Mouse (Mus musculus) hindbrain, postnatal 0 days (tissue): ENCODE measurements around the gene Igfn1. TPM values are rescaled to one million over a fixed set of nuclear protein-coding genes. Genes with fewer than 3 reads are reported as not detected.

Experiments
- ATAC-seq: fragments of 200-750 bp; cut with Nextera tagmentation; 2 replicates; pipeline ENCODE4 v1.8.0; 2017; ENCODE audit warnings: mild to moderate bottlenecking, moderate TSS enrichment, moderate library complexity
- DNase-seq: peaks from one replicate; pipeline ENCODE4 v3.0.0-alpha.2; 2015; ENCODE audit warnings: low spot score
- H3K27ac ChIP-seq: fragments of 300-500 bp; sonication (generic); 2 replicates; pipeline ENCODE4 v1.5.1; 2014; ENCODE audit warnings: mild to moderate bottlenecking
- H3K27me3 ChIP-seq: fragments of 300-500 bp; sonication (generic); 2 replicates; pipeline ENCODE4 v1.6.1; 2014; ENCODE audit warnings: low read length, mixed read lengths; ENCODE audit not compliant: insufficient read depth
- H3K36me3 ChIP-seq: fragments of 300-500 bp; sonication (generic); 2 replicates; pipeline ENCODE4 v1.6.1; 2014; ENCODE audit warnings: low read length, mixed read lengths; ENCODE audit not compliant: insufficient read depth
- H3K4me1 ChIP-seq: fragments of 300-500 bp; sonication (generic); 2 replicates; pipeline ENCODE4 v1.6.1; 2014; ENCODE audit warnings: antibody characterized with exemption, low read length, mixed read lengths; ENCODE audit not compliant: insufficient read depth
- H3K4me2 ChIP-seq: fragments of 300-500 bp; sonication (generic); 2 replicates; pipeline ENCODE4 v1.6.1; 2014; ENCODE audit warnings: low read depth, mild to moderate bottlenecking, low read length, moderate library complexity, mixed read lengths
- H3K4me3 ChIP-seq: fragments of 300-500 bp; sonication (generic); 2 replicates; pipeline ENCODE4 v1.5.1; 2014; ENCODE audit warnings: low read length
- H3K9ac ChIP-seq: fragments of 300-500 bp; sonication (generic); replicated peaks from 2 replicates; pipeline ENCODE4 v1.6.1; 2014; ENCODE audit warnings: mild to moderate bottlenecking, low read length, moderate library complexity, mixed read lengths
- H3K9me3 ChIP-seq: fragments of 300-500 bp; sonication (generic); 2 replicates; pipeline ENCODE4 v1.6.1; 2016; ENCODE audit warnings: low read length, mixed read lengths
- CTCF ChIP-seq: IDR thresholded peaks from 2 replicates; pipeline ENCODE4 v1.5.1; 2016; ENCODE audit warnings: antibody characterized with exemption, control low read depth, low read depth
- WGBS: fragments of 180-500 bp; shearing (Covaris S2); extraction: QIAGEN DNeasy Blood & Tissue Kit; methylation state at CpG from one replicate; pipeline ENCODE4 v1.1.7; 2014; 5-methylcytosine and 5-hydroxymethylcytosine counted together
- polyA plus RNA-seq: library from polyadenylated mRNA; unstranded; fragments of >200 nt; fragmentation: Nextera tagmentation; extraction: Ambion mirVana; gene quantifications from 2 replicates; pipeline ENCODE4 v1.2.1, GENCODE M21; 2015
- total RNA-seq: library from RNA; depleted of rRNA; stranded (reverse); fragments of >200 nt; gene quantifications from 2 replicates; pipeline ENCODE4 v1.2.3, GENCODE M21; 2014

Gene Igfn1
- total and polyA plus RNA-seq, 2 experiments from 2014 or later: 0.04 TPM; not detected in 1

- H3K4me1 ChIP-seq: peaks cover 6% of the 10 kb centered on the region; the same call in 1 of the 2 replicates
- WGBS: 80% methylated on average over 9 of the region's 9 CpGs
- no peak overlapping the region for H3K9ac ChIP-seq
- no peak for TF ChIP-seq CTCF
- H3K27me3 ChIP-seq: 0 out of 2 replicates have a peak, but pooled peaks cover 4% of the 10 kb centered on the region
- no peak overlapping the region for H3K4me2 ChIP-seq
- DNase-seq (no peak), ATAC-seq (no peak)
- no peak overlapping the region for H3K4me3 ChIP-seq
- no peaks in the 10 kb centered on the region for H3K9me3 ChIP-seq
- H3K27ac ChIP-seq: no peak overlapping the region
- no peaks in the 10 kb centered on the region for H3K36me3 ChIP-seq
Measured at GRCm38 (mm10) chr1:136047894-136048293, 41.8 kb upstream of the Igfn1 start.

- ATAC-seq: no peak
- peak; percentile 79 for TF ChIP-seq CTCF
- H3K9me3 ChIP-seq: no peaks in the 10 kb centered on the region
- peaks cover 6% of the 10 kb centered on the region; the same call in 1 of the 2 replicates for H3K4me1 ChIP-seq
- no peak overlapping the region for H3K9ac ChIP-seq
- WGBS: 7% methylated on average over 2 of the region's 2 CpGs
- H3K36me3 ChIP-seq: no peaks in the 10 kb centered on the region
- no peak overlapping the region for H3K4me2 ChIP-seq
- DNase-seq: peak; percentile 63
- H3K27me3 ChIP-seq: 0 out of 2 replicates have a peak, but pooled peaks cover 4% of the 10 kb centered on the region
- no peak overlapping the region for H3K4me3 ChIP-seq
- no peak overlapping the region for H3K27ac ChIP-seq
Measured at GRCm38 (mm10) chr1:136047432-136047831, 41.3 kb upstream of the Igfn1 start.

- no peak overlapping the region for H3K4me2 ChIP-seq
- peaks cover 2% of the 10 kb centered on the region; the same call in 1 of the 2 replicates for H3K4me1 ChIP-seq
- H3K4me3 ChIP-seq: no peak overlapping the region
- WGBS: 9% methylated on average over 4 of the region's 4 CpGs
- peak; percentile 55 for ATAC-seq
- TF ChIP-seq CTCF: peak; percentile 87
- H3K36me3 ChIP-seq: no peaks in the 10 kb centered on the region
- DNase-seq: peak; percentile 87
- H3K27me3 ChIP-seq: 0 out of 2 replicates have a peak, but pooled peaks cover 4% of the 10 kb centered on the region
- no peak overlapping the region for H3K27ac ChIP-seq
- no peaks in the 10 kb centered on the region for H3K9me3 ChIP-seq
- H3K9ac ChIP-seq: no peak overlapping the region
Measured at GRCm38 (mm10) chr1:136045774-136046173, 39.6 kb upstream of the Igfn1 start.

GRCm38 (mm10) chr1:136040874-136041273 lies 34.7 kb upstream of the Igfn1 start:
- H3K9me3 ChIP-seq: no peaks in the 10 kb centered on the region
- H3K27ac ChIP-seq: no peak overlapping the region
- TF ChIP-seq CTCF: no peak
- DNase-seq (peak; percentile 52), ATAC-seq (no peak)
- H3K4me3 ChIP-seq: no peak overlapping the region
- H3K4me2 ChIP-seq: no peak overlapping the region
- H3K9ac ChIP-seq: no peak overlapping the region
- 21% methylated on average over 4 of the region's 4 CpGs for WGBS
- no peaks in the 10 kb centered on the region for H3K27me3 ChIP-seq
- no peaks in the 10 kb centered on the region for H3K36me3 ChIP-seq
- 0 out of 2 replicates have a peak, but pooled peaks cover 6% of the 10 kb centered on the region for H3K4me1 ChIP-seq

GRCm38 (mm10) chr1:136040452-136040851 lies 34.3 kb upstream of the Igfn1 start:
- ATAC-seq: peak; percentile 37; the same call in 1 of the 2 replicates
- Histone ChIP-seq H3K9me3 (no peaks in the 10 kb centered on the region), H3K27me3 (no peaks in the 10 kb centered on the region), H3K27ac (no peak overlapping the region), H3K4me2 (no peak overlapping the region), H3K36me3 (no peaks in the 10 kb centered on the region), H3K9ac (no peak overlapping the region), H3K4me3 (no peak overlapping the region), H3K4me1 (0 out of 2 replicates have a peak, but pooled peaks cover 6% of the 10 kb centered on the region)
- DNase-seq: no peak
- no peak for TF ChIP-seq CTCF
- whole genome bisulfite sequencing: 24% methylated on average over 11 of the region's 11 CpGs

- DNase-seq: peak; percentile 54
- H3K9ac ChIP-seq: no peak overlapping the region
- H3K27me3 ChIP-seq: no peaks in the 10 kb centered on the region
- no peaks in the 10 kb centered on the region for H3K9me3 ChIP-seq
- H3K4me2 ChIP-seq: no peak overlapping the region
- no peak overlapping the region for H3K4me3 ChIP-seq
- ATAC-seq: no peak
- H3K27ac ChIP-seq: no peak overlapping the region
- 0 out of 2 replicates have a peak, but pooled peaks cover 6% of the 10 kb centered on the region for H3K4me1 ChIP-seq
- 57% methylated on average over 5 of the region's 5 CpGs for WGBS
- 0 out of 2 replicates have a peak, but pooled peaks cover 13% of the 10 kb centered on the region for H3K36me3 ChIP-seq
- TF ChIP-seq CTCF: no peak
Measured at GRCm38 (mm10) chr1:136038746-136039538, 32.8 kb upstream of the Igfn1 start.

- DNase-seq (no peak), ATAC-seq (no peak; the same call in 1 of the 2 replicates)
- TF ChIP-seq CTCF: no peak
- Histone ChIP-seq H3K4me2 (no peak overlapping the region), H3K27me3 (no peaks in the 10 kb centered on the region), H3K9me3 (no peaks in the 10 kb centered on the region), H3K27ac (no peak overlapping the region), H3K36me3 (peaks cover 23% of the 10 kb centered on the region; the same call in 1 of the 2 replicates), H3K9ac (no peak overlapping the region), H3K4me1 (no peaks in the 10 kb centered on the region), H3K4me3 (no peak overlapping the region)
- 63% methylated on average over 7 of the region's 7 CpGs for WGBS
Measured at GRCm38 (mm10) chr1:136032961-136033360, 26.8 kb upstream of the Igfn1 start.
